Mouse (Mus musculus) myocyte (in vitro differentiated cells): ENCODE measurements around the gene Slc39a1. TPM values are rescaled to one million over a fixed set of nuclear protein-coding genes. Genes with fewer than 3 reads are reported as not detected.
A peak's percentile ranks its signal among the peaks of the same experiment; 100 is the strongest.

Experiments used
- H3K27me3 ChIP-seq: one replicate; pipeline ENCODE4 v1.6.1; 2011; ENCODE audit not compliant: control insufficient read depth, insufficient read depth, insufficient read length
- H3K36me3 ChIP-seq: one replicate; pipeline ENCODE4 v1.6.1; 2011; ENCODE audit not compliant: control insufficient read depth, insufficient read depth
- H3K4me2 ChIP-seq: one replicate; pipeline ENCODE4 v1.6.1; 2011; ENCODE audit warnings: low read depth, control low read depth
- H3K4me3 ChIP-seq: one replicate; pipeline ENCODE4 v1.5.1; 2011; ENCODE audit warnings: mild to moderate bottlenecking, control low read depth, moderate library complexity
- H3K79me2 ChIP-seq: one replicate; pipeline ENCODE4 v1.6.1; 2011; ENCODE audit not compliant: control insufficient read depth, insufficient read depth
- H3ac ChIP-seq: one replicate; pipeline ENCODE4 v1.6.1; 2011; ENCODE audit not compliant: control insufficient read depth, insufficient read length
- CEBPB ChIP-seq: IDR thresholded peaks from 2 replicates; pipeline ENCODE4 v1.6.1; 2011; ENCODE audit warnings: mild to moderate bottlenecking, moderate library complexity; ENCODE audit not compliant: poor library complexity, insufficient read depth, severe bottlenecking
- E2F4 ChIP-seq: IDR thresholded peaks from one replicate; pipeline ENCODE4 v1.6.1; 2011; ENCODE audit warnings: mild to moderate bottlenecking, control low read depth, moderate library complexity; ENCODE audit not compliant: insufficient read depth
- MAX ChIP-seq: IDR thresholded peaks from one replicate; pipeline ENCODE4 v1.6.1; 2011; ENCODE audit warnings: low read depth, mild to moderate bottlenecking, control low read depth
- MYOD1 ChIP-seq, 3 experiments: IDR thresholded peaks; one replicate each; pipeline ENCODE4 v1.6.1; 2011; ENCODE audit warnings: control low read depth in 2 of 3, low read depth in 2 of 3, mild to moderate bottlenecking in 2 of 3, moderate library complexity in 1 of 3; ENCODE audit not compliant: insufficient read length in 2 of 3, control insufficient read depth in 1 of 3
- MYOG ChIP-seq, 3 experiments: IDR thresholded peaks; one replicate each; pipeline ENCODE4 v1.6.1; 2011; ENCODE audit warnings: control low read depth in 2 of 3, low read depth in 2 of 3, mild to moderate bottlenecking in 2 of 3; ENCODE audit not compliant: insufficient read length in 2 of 3, control insufficient read depth in 1 of 3, insufficient read depth in 1 of 3
- POLR2A ChIP-seq: IDR thresholded peaks from one replicate; pipeline ENCODE4 v1.6.1; 2011; ENCODE audit warnings: low read depth, mild to moderate bottlenecking, control low read depth, moderate library complexity; ENCODE audit not compliant: insufficient read length
- POLR2AphosphoS2 ChIP-seq: IDR thresholded peaks from one replicate; pipeline ENCODE4 v1.6.1; 2011; ENCODE audit warnings: low read depth, control low read depth; ENCODE audit not compliant: insufficient read length
- REST ChIP-seq: IDR thresholded peaks from one replicate; pipeline ENCODE4 v1.6.1; 2011; ENCODE audit warnings: mild to moderate bottlenecking, control low read depth, moderate library complexity; ENCODE audit not compliant: insufficient read depth, insufficient read length
- SRF ChIP-seq: IDR thresholded peaks from one replicate; pipeline ENCODE4 v1.6.1; 2011; ENCODE audit warnings: low read depth; ENCODE audit not compliant: control insufficient read depth, insufficient read length
- TCF12 ChIP-seq: IDR thresholded peaks from one replicate; pipeline ENCODE4 v1.6.1; 2011; ENCODE audit warnings: mild to moderate bottlenecking, control low read depth; ENCODE audit not compliant: poor library complexity, insufficient read depth, severe bottlenecking
- TCF3 ChIP-seq: IDR thresholded peaks from one replicate; pipeline ENCODE4 v1.6.1; 2011; ENCODE audit warnings: low read depth, control low read depth; ENCODE audit not compliant: insufficient read length
- USF1 ChIP-seq: IDR thresholded peaks from one replicate; pipeline ENCODE4 v1.6.1; 2011; ENCODE audit warnings: low read depth, mild to moderate bottlenecking, control low read depth, moderate library complexity
- polyA plus RNA-seq: library from polyadenylated mRNA; unstranded; fragments of >200 nt; fragmentation: generic; extraction: Trizol; gene quantifications from one replicate; pipeline ENCODE4 v1.2.1, GENCODE M21; 2012; ENCODE audit warnings: missing spikeins

The Slc39a1 gene
- 111 TPM for polyA plus RNA-seq

DNA sequence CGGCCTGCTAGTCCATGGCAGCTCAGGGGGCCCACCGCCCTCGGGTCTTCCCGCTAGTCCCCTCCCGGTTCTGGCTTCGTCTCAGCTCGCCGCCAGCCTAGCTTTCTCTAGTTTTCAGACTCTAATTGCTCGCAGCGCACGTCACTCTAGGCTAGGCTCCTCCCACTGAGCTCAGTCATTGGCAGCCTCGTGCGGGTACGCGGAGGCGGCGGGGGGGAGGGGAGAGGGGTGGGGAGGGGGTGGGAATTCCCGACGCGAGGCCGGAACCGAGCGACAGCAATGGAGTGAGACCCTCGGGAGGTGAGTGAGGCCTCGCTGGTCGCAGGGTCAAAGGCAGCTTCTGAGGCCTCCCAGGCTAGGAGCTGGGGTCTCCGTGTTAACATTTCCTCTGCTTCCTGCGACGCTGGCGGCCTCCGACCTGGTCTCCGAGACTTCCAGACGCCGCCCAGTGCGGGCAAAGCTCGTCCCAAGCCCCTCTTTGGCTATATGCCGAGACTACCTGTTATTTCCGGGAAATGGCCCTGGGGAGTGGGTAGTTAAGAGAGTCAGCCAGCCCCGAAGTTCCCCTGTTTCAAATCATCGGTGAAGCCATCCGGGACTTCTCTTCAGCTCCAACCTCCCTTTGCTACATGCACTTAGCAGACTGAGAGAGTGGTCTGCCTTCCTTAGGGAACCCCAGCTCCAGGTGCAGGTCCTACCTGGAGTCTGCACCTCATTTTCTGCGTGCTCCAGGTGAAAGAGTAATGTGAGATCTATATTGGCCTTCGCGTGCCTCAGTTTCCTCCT is at the start of gene Slc39a1:
Gene Slc39a1 (plus strand): TSS at position 213 of the 786 bp plus-strand sequence.
- peak within 1 kb of the TSS; percentile 79 for H3K4me2 ChIP-seq
- H3K36me3 ChIP-seq: peaks cover 9% of the 10 kb centered on the region
- no peaks in the 10 kb centered on the region for H3K27me3 ChIP-seq
- peak within 1 kb of the TSS; percentile 7 for H3ac ChIP-seq
- H3K79me2 ChIP-seq: peaks cover 13% of the 10 kb centered on the region
- peak within 1 kb of the TSS; percentile 85 for H3K4me3 ChIP-seq
- no peak for TF ChIP-seq MAX
- TF ChIP-seq POLR2AphosphoS2: peak; percentile 70
- TF ChIP-seq MYOD1 (IDR thresholded peaks at IDR 0.05; ENCODE audit: control insufficient read depth in 1 of 3, insufficient read length in 2 of 3, low read depth in 2 of 3): no peak
- peak; percentile 66 for TF ChIP-seq POLR2A
- TF ChIP-seq TCF12: no peak
- TF ChIP-seq SRF: no peak
- no peak for TF ChIP-seq CEBPB
- no peak for TF ChIP-seq E2F4
- TF ChIP-seq USF1: no peak
- no peak for TF ChIP-seq REST

DNA sequence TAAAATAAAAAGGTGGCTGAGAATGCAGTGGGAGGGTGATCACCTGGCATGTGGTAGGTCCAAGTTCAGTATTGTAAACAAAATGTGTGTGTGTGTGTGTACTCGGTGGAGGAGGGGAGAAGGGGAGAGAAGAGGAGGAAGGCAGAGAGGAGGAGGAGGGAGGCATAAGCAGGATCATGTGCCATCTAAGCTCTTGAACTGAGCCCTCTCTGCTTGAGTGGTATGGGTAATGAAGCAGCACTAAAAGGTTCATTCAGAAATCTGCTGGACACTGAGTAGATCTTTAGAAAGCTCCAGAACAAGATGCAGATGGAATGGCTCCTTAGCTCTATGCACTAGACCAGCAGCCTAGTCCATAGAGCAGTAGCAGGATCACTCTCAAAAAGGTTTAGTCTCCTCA is 45.1 kb upstream of the Slc39a1 start:
- H3ac ChIP-seq: no peak overlapping the region
- TF ChIP-seq TCF12: no peak
- TF ChIP-seq MAX: no peak
- no peak for TF ChIP-seq MYOG (IDR thresholded peaks at IDR 0.05; ENCODE audit: control insufficient read depth in 1 of 3, insufficient read depth in 1 of 3, insufficient read length in 2 of 3, low read depth in 2 of 3)
- no peak for TF ChIP-seq TCF3
- TF ChIP-seq SRF: no peak
- no peak for TF ChIP-seq MYOD1 (IDR thresholded peaks at IDR 0.05; ENCODE audit: control insufficient read depth in 1 of 3, insufficient read length in 2 of 3, low read depth in 2 of 3)
- TF ChIP-seq POLR2A: no peak
- no peak for TF ChIP-seq E2F4
- H3K27me3 ChIP-seq: no peaks in the 10 kb centered on the region
- H3K79me2 ChIP-seq: no peaks in the 10 kb centered on the region
- H3K4me2 ChIP-seq: no peak overlapping the region
- H3K4me3 ChIP-seq: no peak overlapping the region
- peaks cover 3% of the 10 kb centered on the region for H3K36me3 ChIP-seq

DNA sequence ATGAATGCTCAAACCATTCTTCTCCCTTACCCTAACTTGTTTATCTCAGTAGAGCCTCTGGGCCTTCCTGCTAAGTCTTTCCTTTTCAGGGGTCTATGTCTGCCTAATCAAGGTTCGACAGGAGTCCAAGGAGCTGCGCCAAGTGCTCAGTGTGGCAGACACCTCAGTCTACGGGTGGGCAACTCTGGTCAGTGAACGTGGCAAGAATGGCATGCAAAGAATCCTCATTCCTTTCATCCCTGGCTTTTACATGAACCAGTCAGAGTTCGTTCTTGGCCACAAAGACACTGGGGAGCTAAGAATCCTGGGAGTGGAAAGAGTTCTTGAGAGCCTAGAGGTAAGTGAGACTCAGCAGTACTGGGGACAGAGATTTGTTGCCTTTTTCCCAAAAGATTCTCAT is 44.4 kb upstream of the Slc39a1 start:
- no peak overlapping the region for H3K4me2 ChIP-seq
- no peaks in the 10 kb centered on the region for H3K79me2 ChIP-seq
- peaks cover 11% of the 10 kb centered on the region for H3K36me3 ChIP-seq
- no peaks in the 10 kb centered on the region for H3K27me3 ChIP-seq
- H3K4me3 ChIP-seq: no peak overlapping the region
- TF ChIP-seq USF1 (no peak), SRF (no peak), POLR2AphosphoS2 (no peak), TCF12 (no peak), CEBPB (no peak), REST (no peak), MYOG (IDR thresholded peaks at IDR 0.05; ENCODE audit: control insufficient read depth in 1 of 3, insufficient read depth in 1 of 3, insufficient read length in 2 of 3, low read depth in 2 of 3) (no peak), E2F4 (no peak)
- no peak overlapping the region for H3ac ChIP-seq

DNA sequence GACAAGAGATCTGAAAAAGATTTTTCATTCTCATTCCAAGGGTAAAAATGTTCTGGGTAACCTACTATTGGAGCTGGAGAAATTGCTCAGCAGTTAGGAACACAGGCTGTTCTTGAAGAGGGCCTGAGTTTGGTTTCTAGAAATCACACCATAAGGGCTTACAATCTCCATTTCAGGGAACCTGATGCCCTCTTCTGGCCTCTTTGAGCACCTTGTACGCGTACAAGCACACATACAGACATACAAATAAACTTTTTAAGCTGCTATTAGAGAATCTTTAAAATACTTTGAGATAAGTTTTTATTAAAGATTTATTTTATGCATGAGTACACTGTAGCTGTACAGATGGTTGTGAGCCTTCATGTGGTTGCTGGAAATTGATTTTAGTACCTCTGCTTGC is 43.4 kb upstream of the Slc39a1 start:
- no peaks in the 10 kb centered on the region for H3K79me2 ChIP-seq
- TF ChIP-seq USF1 (no peak), E2F4 (no peak), SRF (no peak), MYOG (IDR thresholded peaks at IDR 0.05; ENCODE audit: control insufficient read depth in 1 of 3, insufficient read depth in 1 of 3, insufficient read length in 2 of 3, low read depth in 2 of 3) (no peak), REST (no peak), CEBPB (no peak), TCF12 (no peak), MAX (no peak), POLR2A (no peak), MYOD1 (IDR thresholded peaks at IDR 0.05; ENCODE audit: control insufficient read depth in 1 of 3, insufficient read length in 2 of 3, low read depth in 2 of 3) (no peak), POLR2AphosphoS2 (no peak), TCF3 (no peak)

DNA sequence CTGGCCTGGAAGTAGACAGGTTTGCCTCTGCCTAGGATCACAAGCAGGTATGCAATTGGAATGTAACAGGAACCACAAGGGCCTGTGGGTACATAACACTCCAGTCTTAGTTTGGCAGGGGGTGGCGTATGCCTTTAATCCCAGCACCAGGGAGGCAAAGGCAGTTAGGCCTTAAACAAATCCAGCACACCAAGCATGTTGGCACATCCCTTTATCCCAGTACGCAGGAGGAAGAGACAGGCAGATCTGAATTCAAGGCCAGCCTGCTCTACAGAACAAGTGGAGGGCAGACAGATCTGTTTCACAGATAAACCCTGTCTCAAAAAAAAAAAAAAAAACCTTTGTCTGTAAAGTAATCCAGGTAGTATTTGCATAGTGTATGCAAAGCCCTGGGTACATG is 39.3 kb upstream of the Slc39a1 start:
- H3K4me3 ChIP-seq: no peak overlapping the region
- peaks cover 49% of the 10 kb centered on the region for H3K36me3 ChIP-seq
- H3K27me3 ChIP-seq: no peaks in the 10 kb centered on the region
- H3K4me2 ChIP-seq: no peak overlapping the region
- H3ac ChIP-seq: no peak overlapping the region
- no peak for TF ChIP-seq E2F4
- TF ChIP-seq POLR2A: no peak
- TF ChIP-seq SRF: no peak
- TF ChIP-seq REST: no peak
- TF ChIP-seq TCF12: no peak
- no peak for TF ChIP-seq USF1
- TF ChIP-seq TCF3: no peak
- TF ChIP-seq MYOD1 (IDR thresholded peaks at IDR 0.05; ENCODE audit: control insufficient read depth in 1 of 3, insufficient read length in 2 of 3, low read depth in 2 of 3): no peak
- no peak for TF ChIP-seq CEBPB
- no peak for TF ChIP-seq POLR2AphosphoS2
- TF ChIP-seq MAX: no peak
- TF ChIP-seq MYOG (IDR thresholded peaks at IDR 0.05; ENCODE audit: control insufficient read depth in 1 of 3, insufficient read depth in 1 of 3, insufficient read length in 2 of 3, low read depth in 2 of 3): no peak
- peaks cover 29% of the 10 kb centered on the region for H3K79me2 ChIP-seq

More for the DNA sequence above, 43.4 kb upstream of the Slc39a1 start:
- H3K4me2 ChIP-seq: no peak overlapping the region
- H3K27me3 ChIP-seq: no peaks in the 10 kb centered on the region
- no peak overlapping the region for H3K4me3 ChIP-seq
- no peak overlapping the region for H3ac ChIP-seq
- peaks cover 20% of the 10 kb centered on the region for H3K36me3 ChIP-seq
